Mouse (Mus musculus) central nervous system, embryonic 18 days (tissue): ENCODE results near the gene Cgrrf1. TPM values are rescaled to one million over a fixed set of nuclear protein-coding genes. Genes with fewer than 3 reads are reported as not detected.

Experiments used
- polyA plus RNA-seq: library from polyadenylated mRNA; depleted of rRNA; stranded (reverse); fragments of >200 nt; gene quantifications from 2 replicates; pipeline ENCODE4 v1.2.3, GENCODE M21; 2012; rRNA removed

Gene Cgrrf1
- 10.4 and 12.3 TPM in 2 replicates for polyA plus RNA-seq

GRCm38 (mm10) chr14:46831837-46832333, at the start of gene Cgrrf1:
Gene Cgrrf1 (plus strand): TSS chr14:46832125.

GRCm38 (mm10) chr14:46787787-46788504, 44.0 kb upstream of the Cgrrf1 start, which contains the start of gene Cnih1:
Gene Cnih1 (minus strand): TSS chr14:46788411.

GRCm38 (mm10) chr14:46821873-46822716, 9.8 kb upstream of the Cgrrf1 start, which contains the start of gene Gmfb:
Gene Gmfb (minus strand): TSS chr14:46822242.

GRCm38 (mm10) chr14:46882431-46883067, 50.6 kb downstream of the Cgrrf1 start, which contains the start of gene Samd4:
Gene Samd4 (plus strand): TSS chr14:46882854.

Other genes starting within 250 kb of the Cgrrf1 start
- 4.4 and 5.4 TPM in 2 replicates for gene Cdkn3, start 71.6 kb upstream of the Cgrrf1 start, polyA plus RNA-seq
- gene Cnih1, start 43.7 kb upstream of the Cgrrf1 start, polyA plus RNA-seq, result 94.9 and 97.3 TPM in 2 replicates
- 81.6 and 87.3 TPM in 2 replicates for gene Gmfb, start 9.9 kb upstream of the Cgrrf1 start, polyA plus RNA-seq
- 6.2 and 7.0 TPM in 2 replicates for gene Samd4, start 50.7 kb downstream of the Cgrrf1 start, polyA plus RNA-seq